Mouse (Mus musculus) limb, embryonic 13.5 days (tissue): ENCODE results near the gene Plekhg5. TPM values are rescaled to one million over a fixed set of nuclear protein-coding genes. Genes with fewer than 3 reads are reported as not detected.

ENCODE experiments used
- ATAC-seq: fragments of 200-750 bp; cut with Nextera tagmentation; 2 replicates; pipeline ENCODE4 v1.8.0; 2017; ENCODE audit warnings: low read depth, moderate number of reproducible peaks, moderate TSS enrichment; ENCODE audit not compliant: low FRiP score
- H3K27ac ChIP-seq: fragments of 300-500 bp; sonication (generic); 2 replicates; pipeline ENCODE4 v1.5.1; 2015; ENCODE audit warnings: inconsistent platforms, mild to moderate bottlenecking, moderate library complexity
- H3K27me3 ChIP-seq: fragments of 300-500 bp; sonication (generic); 2 replicates; pipeline ENCODE4 v1.6.1; 2015; ENCODE audit warnings: mild to moderate bottlenecking, inconsistent platforms
- H3K36me3 ChIP-seq: fragments of 300-500 bp; sonication (generic); 2 replicates; pipeline ENCODE4 v1.6.1; 2015; ENCODE audit warnings: inconsistent platforms, mild to moderate bottlenecking, moderate library complexity
- H3K4me1 ChIP-seq: fragments of 300-500 bp; sonication (generic); 2 replicates; pipeline ENCODE4 v1.6.1; 2015; ENCODE audit warnings: inconsistent platforms
- H3K4me2 ChIP-seq: fragments of 300-500 bp; sonication (generic); replicated peaks from 2 replicates; pipeline ENCODE4 v1.6.1; 2015; ENCODE audit warnings: inconsistent platforms, mild to moderate bottlenecking, moderate library complexity
- H3K4me3 ChIP-seq: fragments of 300-500 bp; sonication (generic); 2 replicates; pipeline ENCODE4 v1.5.1; 2015; ENCODE audit warnings: moderate library complexity, mild to moderate bottlenecking, inconsistent platforms
- H3K9ac ChIP-seq: fragments of 300-500 bp; sonication (generic); 2 replicates; pipeline ENCODE4 v1.6.1; 2015; ENCODE audit warnings: mild to moderate bottlenecking, inconsistent platforms
- H3K9me3 ChIP-seq: fragments of 300-500 bp; sonication (generic); 2 replicates; pipeline ENCODE4 v1.6.1; 2016; ENCODE audit warnings: inconsistent platforms
- WGBS: fragments of 180-500 bp; shearing (Covaris S2); methylation state at CpG from one replicate; pipeline ENCODE4 v1.1.7; 2015; 5-methylcytosine and 5-hydroxymethylcytosine counted together
- polyA plus RNA-seq: library from polyadenylated mRNA; unstranded; fragments of >200 nt; fragmentation: Nextera tagmentation; extraction: Ambion mirVana; gene quantifications from 2 replicates; pipeline ENCODE4 v1.2.1, GENCODE M21; 2015

Gene Plekhg5
- polyA plus RNA-seq, 1 experiment from 2014 or later = 17.3 TPM

GRCm38 (mm10) chr4:152038985-152039830 lies 33.1 kb upstream of the Plekhg5 start, which contains the start of gene Nol9:
Gene Nol9 (plus strand): TSS chr4:152039321.
- WGBS = under 1% methylated on average over 80 of the region's 86 CpGs
- peaks cover 34% of the 10 kb centered on the region for H3K36me3 ChIP-seq
- no peaks in the 10 kb centered on the region for H3K27me3 ChIP-seq
- H3K4me1 ChIP-seq = peaks cover 21% of the 10 kb centered on the region
- ATAC-seq = peak; percentile 86
- no peak within 1 kb of the TSS for H3K27ac ChIP-seq
- H3K9ac ChIP-seq = peak within 1 kb of the TSS; percentile 95
- H3K9me3 ChIP-seq = no peaks in the 10 kb centered on the region
- peak within 1 kb of the TSS; percentile 100 for H3K4me3 ChIP-seq
- peak within 1 kb of the TSS; percentile 99 for H3K4me2 ChIP-seq

DNA sequence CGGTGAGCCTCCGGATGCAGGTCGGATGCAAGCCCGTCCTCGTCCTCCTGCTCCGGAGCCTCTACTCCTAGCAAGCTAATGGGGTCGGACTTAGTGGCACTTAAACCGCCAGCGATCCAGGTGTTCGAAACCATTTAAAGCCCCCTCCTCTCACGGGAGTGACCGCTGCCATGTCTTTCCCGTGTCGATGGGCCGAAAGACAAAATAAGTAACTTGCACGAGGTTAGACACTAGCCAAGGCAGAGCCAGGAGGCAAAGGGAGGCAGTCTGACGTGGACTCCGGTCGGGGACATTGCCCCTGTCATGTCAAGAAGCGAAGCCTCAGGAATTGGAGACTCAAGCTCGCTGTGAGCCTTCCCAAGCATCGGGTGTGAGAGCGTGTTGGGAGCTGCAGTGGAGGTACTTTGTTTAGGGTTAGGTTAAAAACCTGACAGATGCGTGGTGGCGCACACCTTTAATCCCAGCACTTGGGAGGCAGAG lies 32.4 kb upstream of the Plekhg5 start:
- H3K4me2 ChIP-seq = peak overlapping the region; percentile 99
- H3K9ac ChIP-seq = peak overlapping the region; percentile 95
- H3K9me3 ChIP-seq = no peaks in the 10 kb centered on the region
- ATAC-seq = no peak
- no peaks in the 10 kb centered on the region for H3K27me3 ChIP-seq
- peaks cover 40% of the 10 kb centered on the region for H3K36me3 ChIP-seq
- WGBS = 4% methylated on average over 25 of the region's 25 CpGs
- H3K4me3 ChIP-seq = peak overlapping the region; percentile 100
- H3K27ac ChIP-seq = no peak overlapping the region
- H3K4me1 ChIP-seq = peaks cover 21% of the 10 kb centered on the region

DNA sequence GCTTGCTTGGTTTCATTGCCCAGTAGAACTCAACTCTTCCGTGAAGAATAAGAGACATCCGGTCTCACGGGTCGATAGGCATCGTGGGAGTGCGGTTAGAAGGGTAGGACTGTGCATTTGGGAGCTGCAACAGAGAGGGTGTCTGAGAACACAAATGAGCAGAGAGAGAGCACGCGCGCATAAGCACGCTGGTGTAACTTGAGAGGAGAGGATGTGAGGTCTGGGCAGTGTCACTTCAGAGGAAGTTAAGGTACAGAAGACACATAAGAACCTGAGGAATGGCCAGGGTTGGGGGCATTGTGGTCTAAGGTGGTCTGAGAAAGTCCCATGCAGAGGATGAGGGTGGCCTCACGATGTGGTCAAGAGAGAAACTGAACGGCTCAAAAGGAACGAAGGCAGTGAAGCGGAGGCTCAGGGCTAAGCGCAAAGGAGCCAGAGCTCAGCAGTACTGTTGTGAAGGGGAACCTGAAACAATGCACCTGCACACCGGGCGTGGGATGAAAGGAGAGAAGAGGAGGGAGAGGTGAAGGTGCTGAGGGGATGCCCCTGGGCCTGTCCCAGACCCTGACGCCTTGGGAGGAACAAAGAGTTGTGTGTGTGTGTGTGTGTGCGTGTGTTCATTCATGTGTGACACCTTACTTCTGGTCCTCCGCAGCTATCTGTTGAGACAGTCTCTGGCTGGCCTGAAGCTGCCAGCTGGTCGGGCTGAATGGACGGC lies 30.2 kb upstream of the Plekhg5 start:
- 96% methylated on average over 22 of the region's 22 CpGs for WGBS

GRCm38 (mm10) chr4:152043171-152043570 lies 29.1 kb upstream of the Plekhg5 start:
- no peaks in the 10 kb centered on the region for H3K27me3 ChIP-seq
- no peak for ATAC-seq
- 81% methylated on average over 3 of the region's 3 CpGs for WGBS
- H3K9ac ChIP-seq = no peak overlapping the region
- H3K9me3 ChIP-seq = no peaks in the 10 kb centered on the region
- no peak overlapping the region for H3K27ac ChIP-seq
- no peak overlapping the region for H3K4me2 ChIP-seq
- no peak overlapping the region for H3K4me3 ChIP-seq
- peaks cover 72% of the 10 kb centered on the region for H3K36me3 ChIP-seq
- peaks cover 19% of the 10 kb centered on the region for H3K4me1 ChIP-seq

More for the DNA sequence above, 30.2 kb upstream of the Plekhg5 start:
- Histone ChIP-seq H3K36me3 (peaks cover 61% of the 10 kb centered on the region), H3K4me3 (no peak overlapping the region), H3K9ac (no peak overlapping the region), H3K9me3 (no peaks in the 10 kb centered on the region), H3K27me3 (no peaks in the 10 kb centered on the region), H3K4me2 (no peak overlapping the region), H3K27ac (no peak overlapping the region), H3K4me1 (peaks cover 21% of the 10 kb centered on the region)
- ATAC-seq = no peak

GRCm38 (mm10) chr4:152044609-152045008 lies 27.7 kb upstream of the Plekhg5 start:
- Histone ChIP-seq H3K36me3 (peaks cover 84% of the 10 kb centered on the region), H3K9ac (no peak overlapping the region), H3K9me3 (no peaks in the 10 kb centered on the region), H3K27ac (no peak overlapping the region), H3K4me2 (no peak overlapping the region), H3K4me3 (no peak overlapping the region), H3K4me1 (peaks cover 10% of the 10 kb centered on the region), H3K27me3 (no peaks in the 10 kb centered on the region)
- 72% methylated on average over 6 of the region's 6 CpGs for WGBS
- no peak for ATAC-seq

DNA sequence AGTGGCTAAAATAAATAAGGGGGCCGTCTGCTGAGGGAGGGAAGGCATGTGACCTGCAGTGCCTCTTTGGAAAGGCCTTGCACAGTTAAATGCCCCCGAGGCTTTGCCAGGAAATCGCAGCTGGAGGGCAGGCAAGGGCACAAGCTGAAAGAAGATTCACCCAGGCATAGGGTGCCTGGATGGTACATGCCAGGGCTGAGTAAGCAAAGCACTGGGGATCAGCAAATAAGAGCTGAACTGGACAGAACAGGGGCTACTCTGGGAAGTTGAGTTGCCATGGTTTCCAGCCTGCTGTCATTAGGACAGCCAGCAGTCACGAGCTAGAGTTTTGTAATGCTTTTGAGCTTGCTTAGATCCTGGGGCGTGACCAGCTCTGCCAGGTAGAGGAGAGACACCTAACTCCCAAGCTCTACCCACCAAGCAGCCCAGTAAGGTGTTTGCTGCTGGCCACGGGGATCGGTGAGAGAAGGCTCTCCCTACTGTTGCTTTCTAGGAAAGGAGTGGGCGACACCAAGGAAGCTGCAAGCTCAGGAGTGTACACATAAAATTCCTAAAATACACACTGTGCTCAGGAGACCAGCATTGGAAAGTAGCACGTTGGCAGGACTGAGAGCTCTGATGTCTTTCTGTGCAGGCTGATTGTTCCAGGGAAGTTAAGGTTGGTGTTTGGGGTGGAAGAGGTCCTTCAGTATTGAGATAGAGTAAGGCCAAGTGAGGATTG lies 9.7 kb upstream of the Plekhg5 start:
- Histone ChIP-seq H3K4me1 (no peaks in the 10 kb centered on the region), H3K36me3 (peaks cover 56% of the 10 kb centered on the region), H3K27ac (no peak overlapping the region), H3K9me3 (no peaks in the 10 kb centered on the region), H3K9ac (no peak overlapping the region), H3K4me2 (no peak overlapping the region), H3K27me3 (no peaks in the 10 kb centered on the region), H3K4me3 (no peak overlapping the region)
- 73% methylated on average over 9 of the region's 9 CpGs for WGBS
- ATAC-seq = no peak

DNA sequence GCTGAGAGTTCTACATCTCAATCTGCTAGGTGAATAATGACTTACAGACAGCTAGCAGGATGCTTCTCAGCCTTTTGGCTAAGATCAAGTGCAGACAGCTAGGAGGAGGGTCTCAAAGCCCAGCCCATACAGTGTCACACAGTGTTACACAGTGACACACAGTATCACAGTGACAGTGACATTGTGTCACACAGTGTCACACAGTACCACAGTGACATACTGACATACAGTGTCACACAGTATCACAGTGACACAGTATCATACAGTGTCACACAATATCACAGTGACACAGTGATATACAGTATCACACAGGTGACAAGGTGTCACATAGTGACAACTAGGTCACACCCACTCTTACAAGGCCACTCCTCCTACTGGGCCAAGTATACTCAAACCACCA lies 5.0 kb upstream of the Plekhg5 start:
- H3K9ac ChIP-seq = no peak overlapping the region
- no peak for ATAC-seq
- H3K9me3 ChIP-seq = no peaks in the 10 kb centered on the region
- H3K4me1 ChIP-seq = peaks cover 12% of the 10 kb centered on the region
- no peak overlapping the region for H3K27ac ChIP-seq
- peaks cover 8% of the 10 kb centered on the region; the same call in 1 of the 2 replicates for H3K36me3 ChIP-seq
- no peak overlapping the region for H3K4me2 ChIP-seq
- no peak overlapping the region for H3K4me3 ChIP-seq
- H3K27me3 ChIP-seq = no peaks in the 10 kb centered on the region

DNA sequence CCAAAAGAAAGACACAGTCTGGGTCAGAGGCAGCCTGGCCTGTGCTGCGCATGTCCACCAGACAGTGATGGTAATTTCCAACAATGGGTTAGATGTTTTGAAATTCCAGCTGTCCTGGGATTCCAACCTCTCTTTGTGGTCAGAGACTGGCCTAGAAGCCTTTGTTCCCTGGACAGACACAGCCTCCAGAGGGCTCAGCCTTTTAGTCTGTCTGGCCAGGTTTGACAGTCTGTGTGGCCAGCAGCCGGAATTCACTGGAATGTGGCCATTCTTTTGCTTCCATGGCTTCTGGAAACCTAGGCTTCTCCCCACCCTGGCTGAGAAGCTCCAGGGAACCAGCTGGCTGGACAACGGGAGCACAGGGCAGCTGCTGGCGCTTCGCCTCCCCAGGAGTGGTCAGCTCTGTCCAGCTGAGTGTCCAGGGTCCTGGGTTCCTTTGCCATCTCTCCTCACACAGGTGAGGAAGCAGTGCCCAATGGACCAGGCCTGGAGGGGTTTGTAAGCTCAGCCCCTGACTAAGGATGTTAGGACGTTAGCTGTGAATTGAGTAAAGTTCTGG lies 4.1 kb upstream of the Plekhg5 start:
- Histone ChIP-seq H3K36me3 (no peaks in the 10 kb centered on the region), H3K27me3 (no peaks in the 10 kb centered on the region), H3K4me3 (no peak overlapping the region), H3K4me1 (peaks cover 18% of the 10 kb centered on the region), H3K27ac (no peak overlapping the region), H3K9me3 (no peaks in the 10 kb centered on the region), H3K4me2 (no peak overlapping the region), H3K9ac (no peak overlapping the region)
- 79% methylated on average over 6 of the region's 6 CpGs for WGBS
- no peak for ATAC-seq

DNA sequence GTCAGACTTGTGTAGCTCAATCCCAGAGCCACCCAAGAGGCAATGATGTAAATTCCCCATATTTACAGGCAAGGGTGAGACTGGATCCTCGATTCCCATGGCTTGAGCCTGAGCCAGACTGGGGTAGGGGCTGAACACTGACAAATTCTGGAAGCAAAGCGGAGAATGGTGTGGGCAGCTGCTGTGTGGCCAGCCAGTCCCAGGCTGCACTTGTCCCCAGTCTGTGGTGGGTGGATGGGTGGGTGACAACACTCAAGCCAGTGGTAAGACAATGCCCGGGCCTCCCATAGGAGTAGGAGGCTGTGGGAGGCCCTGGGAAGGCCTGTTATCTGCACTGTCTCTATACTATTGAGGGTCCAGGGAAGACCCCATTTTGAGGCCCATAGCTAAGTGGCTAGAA lies 3.1 kb upstream of the Plekhg5 start:
- no peak for ATAC-seq
- H3K4me2 ChIP-seq = no peak overlapping the region
- H3K9me3 ChIP-seq = no peaks in the 10 kb centered on the region
- H3K4me3 ChIP-seq = no peak overlapping the region
- H3K27me3 ChIP-seq = no peaks in the 10 kb centered on the region
- H3K36me3 ChIP-seq = no peaks in the 10 kb centered on the region
- no peak overlapping the region for H3K27ac ChIP-seq
- peaks cover 18% of the 10 kb centered on the region for H3K4me1 ChIP-seq
- 80% methylated on average over 3 of the region's 3 CpGs for WGBS
- no peak overlapping the region for H3K9ac ChIP-seq

- Histone ChIP-seq H3K9ac (peak overlapping the region; percentile 36), H3K4me3 (no peak overlapping the region), H3K27ac (peak overlapping the region; percentile 48; the same call in 1 of the 2 replicates), H3K36me3 (no peaks in the 10 kb centered on the region), H3K9me3 (no peaks in the 10 kb centered on the region), H3K4me2 (no peak overlapping the region), H3K4me1 (peaks cover 18% of the 10 kb centered on the region), H3K27me3 (no peaks in the 10 kb centered on the region)
- WGBS = 70% methylated on average over 11 of the region's 11 CpGs
- no peak for ATAC-seq
Observed at GRCm38 (mm10) chr4:152070494-152071396, 1.6 kb upstream of the Plekhg5 start.

DNA sequence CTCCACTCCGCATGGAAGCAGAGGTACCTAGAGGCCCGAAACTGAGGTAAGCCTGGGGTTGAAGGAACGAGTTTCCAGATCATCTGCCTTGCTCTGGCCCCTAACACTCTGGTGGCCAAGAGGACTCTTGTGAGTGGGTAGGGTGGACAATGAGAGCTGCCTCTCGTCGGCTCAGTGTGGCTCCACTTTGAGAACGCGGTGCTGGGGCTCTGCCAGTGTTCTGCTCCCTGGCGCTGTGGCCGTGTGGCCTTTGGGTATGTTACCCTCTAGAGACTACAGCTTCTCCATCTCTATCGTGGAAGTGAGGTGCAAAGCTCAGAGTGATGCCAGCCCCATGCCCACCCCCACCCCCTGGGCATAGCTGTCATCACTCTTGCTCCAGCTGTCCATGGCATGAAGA lies 357 bp downstream of the Plekhg5 start:
- Histone ChIP-seq H3K36me3 (no peaks in the 10 kb centered on the region), H3K4me2 (no peak overlapping the region), H3K4me3 (no peak overlapping the region), H3K27ac (no peak overlapping the region), H3K9me3 (no peaks in the 10 kb centered on the region), H3K27me3 (no peaks in the 10 kb centered on the region), H3K9ac (no peak overlapping the region), H3K4me1 (peaks cover 18% of the 10 kb centered on the region)
- 67% methylated on average over 10 of the region's 10 CpGs for WGBS
- no peak for ATAC-seq
